Mouse (Mus musculus): ENCODE results near the gene Cdx2. TPM values are rescaled to one million over a fixed set of nuclear protein-coding genes. Genes with fewer than 3 reads are reported as not detected.
A peak's percentile ranks its signal among the peaks of the same experiment; 100 is the strongest.

The Cdx2 gene
- polyA plus RNA-seq, 1 experiment: not detected

DNA sequence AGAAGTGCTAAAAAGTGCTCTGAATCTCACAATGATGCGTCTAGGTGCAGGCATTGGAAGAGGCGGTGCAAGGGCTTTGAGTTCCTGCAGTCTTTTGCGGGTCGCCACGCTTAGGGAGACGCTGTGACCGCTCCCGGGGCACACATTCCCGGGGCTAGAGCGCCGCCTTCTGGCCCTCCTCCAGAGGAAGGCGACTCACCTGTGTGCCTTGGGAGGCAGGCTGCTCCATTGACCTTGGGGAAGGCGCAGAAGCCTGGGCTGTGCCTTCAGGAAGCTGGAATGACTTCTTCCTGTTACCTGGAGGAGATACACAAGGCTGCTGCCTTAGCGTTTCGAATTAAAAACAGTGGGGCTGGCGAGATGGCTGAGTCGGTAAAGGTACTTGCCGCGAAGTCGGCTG, 12.9 kb downstream of the Cdx2 start:
- Histone ChIP-seq H3K79me2 (ENCODE audit: control insufficient read depth, insufficient read depth) (no peaks in the 10 kb centered on the region), H3K4me3 (no peak overlapping the region), H3K4me2 (ENCODE audit: low read depth) (no peak overlapping the region), H3ac (ENCODE audit: control insufficient read depth, insufficient read length) (no peak overlapping the region), H3K36me3 (ENCODE audit: control insufficient read depth, insufficient read depth) (no peaks in the 10 kb centered on the region), H3K27me3 (ENCODE audit: control insufficient read depth, insufficient read depth, insufficient read length) (no peaks in the 10 kb centered on the region)
- TF ChIP-seq POLR2A (IDR thresholded peaks at IDR 0.05; ENCODE audit: insufficient read length, low read depth) (no peak), POLR2AphosphoS2 (IDR thresholded peaks at IDR 0.05; ENCODE audit: insufficient read length, low read depth) (no peak), USF1 (IDR thresholded peaks at IDR 0.05; ENCODE audit: low read depth) (no peak), MYOG (IDR thresholded peaks at IDR 0.05; ENCODE audit: control insufficient read depth in 1 of 3, insufficient read depth in 1 of 3, insufficient read length in 2 of 3, low read depth in 2 of 3) (no peak), REST (IDR thresholded peaks at IDR 0.05; ENCODE audit: insufficient read depth, insufficient read length) (no peak)

DNA sequence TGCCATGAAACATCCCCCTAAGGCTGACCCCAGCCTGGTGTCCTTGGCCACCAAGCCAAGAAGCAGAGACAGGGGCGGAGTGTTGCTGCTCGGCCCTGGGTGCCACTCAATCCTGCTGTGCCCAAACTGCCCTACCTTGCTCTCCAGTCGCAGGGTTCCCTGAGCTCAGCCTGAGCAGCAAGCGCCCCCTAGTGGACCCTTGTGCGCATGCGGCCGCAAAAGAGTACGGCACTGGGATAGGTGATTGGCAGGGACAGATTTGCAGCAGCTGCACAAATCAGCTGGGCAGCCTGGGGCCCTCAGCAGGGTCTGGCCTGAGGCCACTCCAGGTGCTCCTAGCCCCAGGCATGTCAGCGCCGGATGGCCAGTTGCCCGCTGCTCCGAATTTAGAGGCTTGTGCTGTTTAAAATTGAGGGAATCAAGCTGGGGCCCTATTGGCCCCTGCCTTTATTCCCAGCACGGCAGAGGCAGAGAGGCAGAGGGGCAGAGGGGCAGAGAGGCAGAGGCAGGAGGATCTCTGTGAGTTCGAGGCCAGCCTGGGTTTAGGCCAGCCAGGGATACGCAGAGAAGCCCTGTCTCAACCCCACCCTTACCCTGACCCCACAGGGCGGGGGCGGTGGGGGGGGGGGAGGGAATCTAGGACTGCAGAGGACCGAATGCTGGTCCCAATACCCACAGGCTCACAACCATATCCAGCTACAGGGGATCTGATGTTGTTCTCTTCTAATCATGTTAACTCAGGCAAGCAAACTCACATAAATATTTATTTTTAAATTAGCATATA, 13.8 kb downstream of the Cdx2 start:
- Histone ChIP-seq H3K79me2 (ENCODE audit: control insufficient read depth, insufficient read depth) (no peaks in the 10 kb centered on the region), H3ac (ENCODE audit: control insufficient read depth, insufficient read length) (no peak overlapping the region), H3K4me3 (no peak overlapping the region), H3K36me3 (ENCODE audit: control insufficient read depth, insufficient read depth) (no peaks in the 10 kb centered on the region), H3K4me2 (ENCODE audit: low read depth) (peak overlapping the region; percentile 87), H3K27me3 (ENCODE audit: control insufficient read depth, insufficient read depth, insufficient read length) (no peaks in the 10 kb centered on the region)
- TF ChIP-seq REST (IDR thresholded peaks at IDR 0.05; ENCODE audit: insufficient read depth, insufficient read length) (no peak), CEBPB (IDR thresholded peaks at IDR 0.05; ENCODE audit: insufficient read depth, poor library complexity, severe bottlenecking) (no peak), MYOG (IDR thresholded peaks at IDR 0.05; ENCODE audit: control insufficient read depth in 1 of 3, insufficient read depth in 1 of 3, insufficient read length in 2 of 3, low read depth in 2 of 3) (peak; percentile 68 to 99 (median 93)), MYOD1 (IDR thresholded peaks at IDR 0.05; ENCODE audit: control insufficient read depth in 1 of 3, insufficient read length in 2 of 3, low read depth in 2 of 3) (peak; percentile 97 to 99 (median 99)), TCF12 (IDR thresholded peaks at IDR 0.05; ENCODE audit: insufficient read depth, poor library complexity, severe bottlenecking) (peak; percentile 98), E2F4 (IDR thresholded peaks at IDR 0.05; ENCODE audit: insufficient read depth) (no peak), USF1 (IDR thresholded peaks at IDR 0.05; ENCODE audit: low read depth) (no peak), MAX (IDR thresholded peaks at IDR 0.05; ENCODE audit: low read depth) (no peak), TCF3 (IDR thresholded peaks at IDR 0.05; ENCODE audit: insufficient read length, low read depth) (peak; percentile 99)

DNA sequence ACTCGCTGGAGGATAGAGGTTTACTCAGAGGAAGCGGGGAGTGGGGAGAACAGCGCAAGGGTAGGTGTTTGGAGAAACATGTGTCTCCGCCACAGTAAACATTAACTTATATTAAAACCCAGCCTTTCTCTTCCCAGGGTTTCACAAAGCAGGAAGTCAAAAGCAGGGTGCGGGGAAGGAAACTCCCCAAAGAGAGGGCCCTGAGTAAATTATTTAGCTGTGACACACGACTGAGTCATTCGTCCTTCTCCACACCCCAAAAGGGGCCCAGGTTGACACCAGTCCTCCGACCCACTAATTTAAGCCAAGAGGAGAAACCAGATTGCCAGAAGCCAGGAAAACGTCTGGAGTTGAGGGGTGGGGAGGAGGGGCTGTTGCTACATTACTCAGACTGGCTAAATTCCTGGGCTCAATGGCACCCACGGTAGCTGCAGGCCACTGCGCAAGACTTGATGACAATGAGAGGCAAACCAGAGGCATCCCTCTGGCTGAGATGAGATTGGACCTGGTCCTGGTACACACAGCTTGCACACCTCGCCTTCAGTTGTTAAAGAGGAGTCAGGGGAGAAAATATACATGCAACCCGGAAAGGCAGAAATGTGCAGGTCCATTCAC, 14.5 kb downstream of the Cdx2 start:
- no peaks in the 10 kb centered on the region for H3K36me3 ChIP-seq (ENCODE audit: control insufficient read depth, insufficient read depth)
- H3K79me2 ChIP-seq (ENCODE audit: control insufficient read depth, insufficient read depth): no peaks in the 10 kb centered on the region
- TF ChIP-seq CEBPB (IDR thresholded peaks at IDR 0.05; ENCODE audit: insufficient read depth, poor library complexity, severe bottlenecking): no peak
- no peak for TF ChIP-seq SRF (IDR thresholded peaks at IDR 0.05; ENCODE audit: control insufficient read depth, insufficient read length, low read depth)
- no peak for TF ChIP-seq TCF3 (IDR thresholded peaks at IDR 0.05; ENCODE audit: insufficient read length, low read depth)
- no peak for TF ChIP-seq USF1 (IDR thresholded peaks at IDR 0.05; ENCODE audit: low read depth)
- TF ChIP-seq MYOG (IDR thresholded peaks at IDR 0.05; ENCODE audit: control insufficient read depth in 1 of 3, insufficient read depth in 1 of 3, insufficient read length in 2 of 3, low read depth in 2 of 3): no peak
- no peak for TF ChIP-seq REST (IDR thresholded peaks at IDR 0.05; ENCODE audit: insufficient read depth, insufficient read length)
- TF ChIP-seq MAX (IDR thresholded peaks at IDR 0.05; ENCODE audit: low read depth): no peak
- TF ChIP-seq E2F4 (IDR thresholded peaks at IDR 0.05; ENCODE audit: insufficient read depth): no peak
- no peak for TF ChIP-seq POLR2AphosphoS2 (IDR thresholded peaks at IDR 0.05; ENCODE audit: insufficient read length, low read depth)
- TF ChIP-seq POLR2A (IDR thresholded peaks at IDR 0.05; ENCODE audit: insufficient read length, low read depth): no peak
- no peak for TF ChIP-seq TCF12 (IDR thresholded peaks at IDR 0.05; ENCODE audit: insufficient read depth, poor library complexity, severe bottlenecking)
- no peak for TF ChIP-seq MYOD1 (IDR thresholded peaks at IDR 0.05; ENCODE audit: control insufficient read depth in 1 of 3, insufficient read length in 2 of 3, low read depth in 2 of 3)
- H3K4me2 ChIP-seq (ENCODE audit: low read depth): peak overlapping the region; percentile 87
- no peak overlapping the region for H3ac ChIP-seq (ENCODE audit: control insufficient read depth, insufficient read length)
- H3K27me3 ChIP-seq (ENCODE audit: control insufficient read depth, insufficient read depth, insufficient read length): no peaks in the 10 kb centered on the region
- H3K4me3 ChIP-seq: no peak overlapping the region

DNA sequence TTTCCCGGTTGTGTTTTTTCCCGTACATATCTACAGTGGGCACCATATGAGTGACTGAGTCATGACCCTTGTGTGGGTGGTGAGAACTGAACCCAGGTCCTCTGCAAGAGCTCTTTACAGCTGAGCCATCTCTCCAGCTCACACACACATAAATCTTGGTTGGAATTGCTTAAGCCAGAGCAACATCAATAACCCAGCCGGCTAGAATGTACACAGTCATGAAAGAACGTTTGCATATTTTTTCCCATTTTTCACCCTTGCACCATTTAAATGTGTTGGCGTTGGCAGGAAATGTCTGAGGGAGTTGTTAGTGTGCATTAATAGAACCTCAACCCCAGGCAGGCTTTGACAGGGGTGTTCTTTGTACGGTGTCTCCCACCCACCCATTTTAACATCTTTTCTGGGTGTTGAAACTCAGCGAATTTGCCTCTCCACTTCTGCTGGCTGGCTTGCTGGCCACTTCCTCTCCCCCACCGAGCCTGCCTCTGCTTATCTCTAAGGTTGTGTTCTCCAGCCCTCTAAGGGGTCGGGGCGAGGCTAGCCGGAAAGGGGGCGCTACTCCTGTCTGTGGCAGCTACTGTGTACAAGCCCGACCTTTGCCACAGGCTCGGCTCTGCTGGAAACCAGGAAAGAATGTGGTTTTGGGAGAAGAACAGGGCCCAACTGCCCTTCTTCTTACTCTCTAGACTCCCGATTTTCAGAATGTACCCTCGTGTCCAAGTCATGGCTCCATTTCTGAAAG, 15.1 kb downstream of the Cdx2 start:
- peak overlapping the region; percentile 87 for H3K4me2 ChIP-seq (ENCODE audit: low read depth)
- no peaks in the 10 kb centered on the region for H3K79me2 ChIP-seq (ENCODE audit: control insufficient read depth, insufficient read depth)
- H3K27me3 ChIP-seq (ENCODE audit: control insufficient read depth, insufficient read depth, insufficient read length): no peaks in the 10 kb centered on the region
- H3K4me3 ChIP-seq: no peak overlapping the region
- H3K36me3 ChIP-seq (ENCODE audit: control insufficient read depth, insufficient read depth): no peaks in the 10 kb centered on the region
- TF ChIP-seq CEBPB (IDR thresholded peaks at IDR 0.05; ENCODE audit: insufficient read depth, poor library complexity, severe bottlenecking) (peak; percentile 54; the same call in 1 of the 2 replicates), SRF (IDR thresholded peaks at IDR 0.05; ENCODE audit: control insufficient read depth, insufficient read length, low read depth) (no peak)
- no peak overlapping the region for H3ac ChIP-seq (ENCODE audit: control insufficient read depth, insufficient read length)
